Mouse (Mus musculus) stomach, embryonic 16.5 days (tissue): ENCODE results near the gene Adra2a. TPM values are rescaled to one million over a fixed set of nuclear protein-coding genes. Genes with fewer than 3 reads are reported as not detected.

Experiments
- ATAC-seq: fragments of 200-750 bp; cut with Nextera tagmentation; 2 replicates; pipeline ENCODE4 v1.8.0; 2017; ENCODE audit warnings: moderate number of reproducible peaks, moderate TSS enrichment; ENCODE audit not compliant: insufficient read depth, low FRiP score
- H3K27ac ChIP-seq: fragments of 300-500 bp; sonication (generic); 2 replicates; pipeline ENCODE4 v1.5.1; 2014; ENCODE audit warnings: low read length
- H3K27me3 ChIP-seq: fragments of 300-500 bp; sonication (generic); 2 replicates; pipeline ENCODE4 v1.6.1; 2014; ENCODE audit warnings: low read length, control low read depth, mixed read lengths; ENCODE audit not compliant: control insufficient read depth, insufficient read depth
- H3K36me3 ChIP-seq: fragments of 300-500 bp; sonication (generic); 2 replicates; pipeline ENCODE4 v1.6.1; 2014; ENCODE audit warnings: low read length; ENCODE audit not compliant: control insufficient read depth, insufficient read depth
- H3K4me1 ChIP-seq: fragments of 300-500 bp; sonication (generic); 2 replicates; pipeline ENCODE4 v1.6.1; 2014; ENCODE audit warnings: low read length, control low read depth, mixed read lengths; ENCODE audit not compliant: control insufficient read depth, insufficient read depth
- H3K4me2 ChIP-seq: fragments of 300-500 bp; sonication (generic); 2 replicates; pipeline ENCODE4 v1.6.1; 2014; ENCODE audit warnings: low read depth, low read length, mixed read lengths
- H3K4me3 ChIP-seq: fragments of 300-500 bp; sonication (generic); replicated peaks from 2 replicates; pipeline ENCODE4 v1.5.1; 2014; ENCODE audit warnings: mild to moderate bottlenecking, low read length
- H3K9ac ChIP-seq: fragments of 300-500 bp; sonication (generic); 2 replicates; pipeline ENCODE4 v1.6.1; 2014; ENCODE audit warnings: low read length
- H3K9me3 ChIP-seq: fragments of 300-500 bp; sonication (generic); replicated peaks from 2 replicates; pipeline ENCODE4 v1.6.1; 2016; ENCODE audit warnings: low read length, control low read depth; ENCODE audit not compliant: control insufficient read depth
- WGBS: fragments of 180-500 bp; shearing (Covaris S2); extraction: QIAGEN DNeasy Blood & Tissue Kit; methylation state at CpG from one replicate; pipeline ENCODE4 v1.1.7; 2014; 5-methylcytosine and 5-hydroxymethylcytosine counted together
- polyA plus RNA-seq: library from polyadenylated mRNA; unstranded; fragments of >200 nt; fragmentation: Nextera tagmentation; extraction: Ambion mirVana; gene quantifications from 2 replicates; pipeline ENCODE4 v1.2.1, GENCODE M21; 2015

Gene Adra2a
- polyA plus RNA-seq, 1 experiment from 2014 or later, result 0.31 TPM

GRCm38 (mm10) chr19:54068447-54068846, 24.5 kb downstream of the Adra2a start:
- no peak overlapping the region for H3K27ac ChIP-seq
- H3K4me3 ChIP-seq, result no peak overlapping the region
- ATAC-seq, result no peak
- 87% methylated on average over 7 of the region's 7 CpGs for WGBS
- no peaks in the 10 kb centered on the region for H3K36me3 ChIP-seq
- H3K4me2 ChIP-seq, result no peak overlapping the region
- no peaks in the 10 kb centered on the region for H3K9me3 ChIP-seq
- no peaks in the 10 kb centered on the region for H3K27me3 ChIP-seq
- no peak overlapping the region for H3K9ac ChIP-seq
- peaks cover 3% of the 10 kb centered on the region for H3K4me1 ChIP-seq

- Histone ChIP-seq H3K27me3 (no peaks in the 10 kb centered on the region), H3K9me3 (no peaks in the 10 kb centered on the region), H3K27ac (0 out of 2 replicates have a peak overlapping the region, but pooled peaks have one; percentile 9), H3K4me2 (no peak overlapping the region), H3K4me3 (no peak overlapping the region), H3K36me3 (no peaks in the 10 kb centered on the region), H3K9ac (no peak overlapping the region), H3K4me1 (peaks cover 3% of the 10 kb centered on the region)
- no peak for ATAC-seq
- WGBS, result 55% methylated on average over 5 of the region's 5 CpGs
Observed at GRCm38 (mm10) chr19:54070521-54070920, 26.6 kb downstream of the Adra2a start.

- peaks cover 3% of the 10 kb centered on the region for H3K4me1 ChIP-seq
Observed at GRCm38 (mm10) chr19:54072233-54072800, 28.4 kb downstream of the Adra2a start.

GRCm38 (mm10) chr19:54076362-54077349, 32.7 kb downstream of the Adra2a start:
- Histone ChIP-seq H3K27ac (no peak overlapping the region), H3K9me3 (no peaks in the 10 kb centered on the region), H3K4me1 (no peaks in the 10 kb centered on the region; the same call in 1 of the 2 replicates), H3K4me3 (no peak overlapping the region), H3K27me3 (no peaks in the 10 kb centered on the region), H3K9ac (no peak overlapping the region), H3K36me3 (no peaks in the 10 kb centered on the region), H3K4me2 (no peak overlapping the region)
- no peak for ATAC-seq
- WGBS, result 15% methylated on average over 10 of the region's 10 CpGs

More at GRCm38 (mm10) chr19:54072233-54072800, 28.4 kb downstream of the Adra2a start:
- Histone ChIP-seq H3K4me3 (no peak overlapping the region), H3K36me3 (no peaks in the 10 kb centered on the region), H3K9me3 (no peaks in the 10 kb centered on the region), H3K27ac (no peak overlapping the region), H3K27me3 (no peaks in the 10 kb centered on the region), H3K9ac (no peak overlapping the region), H3K4me2 (no peak overlapping the region)
- no peak for ATAC-seq
- 70% methylated on average over 5 of the region's 5 CpGs for WGBS

DNA sequence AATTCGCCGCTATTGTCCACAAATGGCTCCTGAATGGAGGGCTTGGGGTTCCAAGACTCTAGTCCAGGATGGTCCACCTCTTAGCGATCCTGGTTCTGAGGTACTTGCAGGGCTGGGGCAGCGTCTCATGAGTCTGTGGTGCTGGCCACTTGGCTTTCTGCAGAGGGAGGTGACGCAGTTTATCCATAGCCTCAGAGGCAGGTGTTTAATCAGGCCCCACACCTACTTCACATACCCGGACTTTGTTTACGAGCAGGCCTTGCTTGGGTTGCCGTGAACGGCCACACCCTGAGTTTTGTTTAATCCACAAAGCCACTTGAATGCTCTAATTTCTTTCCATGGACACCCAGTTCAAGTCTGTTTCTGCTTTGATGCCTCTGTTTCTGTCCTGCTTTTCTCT, 37.4 kb downstream of the Adra2a start:
- Histone ChIP-seq H3K9me3 (no peaks in the 10 kb centered on the region), H3K9ac (no peak overlapping the region), H3K4me1 (no peaks in the 10 kb centered on the region), H3K27me3 (no peaks in the 10 kb centered on the region), H3K4me3 (no peak overlapping the region), H3K27ac (no peak overlapping the region), H3K4me2 (no peak overlapping the region), H3K36me3 (no peaks in the 10 kb centered on the region)
- no peak for ATAC-seq
- 70% methylated on average over 9 of the region's 9 CpGs for WGBS

DNA sequence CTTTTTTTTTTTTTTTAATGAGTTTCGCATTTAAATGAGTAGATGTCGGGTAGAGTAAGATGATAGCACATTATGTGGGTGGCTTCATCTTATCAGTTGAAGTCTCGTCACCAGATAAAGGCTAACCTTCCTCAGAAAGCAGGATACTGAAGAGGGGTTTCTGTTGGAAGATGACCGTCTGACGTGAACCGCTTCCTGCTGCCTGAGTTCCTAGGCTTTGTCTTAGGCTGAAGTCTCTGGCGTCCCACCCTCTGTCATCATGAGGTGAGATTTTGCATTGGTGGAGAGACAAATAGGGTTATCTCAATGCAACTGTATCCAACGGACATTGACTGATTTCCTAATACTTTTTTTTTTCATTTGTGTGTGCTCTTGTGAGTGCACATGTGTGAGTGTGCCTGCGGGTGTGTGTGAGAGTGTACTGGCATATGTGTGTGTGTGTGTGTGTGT, 37.8 kb downstream of the Adra2a start:
- no peak overlapping the region for H3K9ac ChIP-seq
- no peak overlapping the region for H3K4me3 ChIP-seq
- no peak overlapping the region for H3K4me2 ChIP-seq
- no peak overlapping the region for H3K27ac ChIP-seq
- no peaks in the 10 kb centered on the region for H3K4me1 ChIP-seq
- ATAC-seq, result no peak
- no peaks in the 10 kb centered on the region for H3K36me3 ChIP-seq
- no peaks in the 10 kb centered on the region for H3K27me3 ChIP-seq
- WGBS, result 81% methylated on average over 9 of the region's 9 CpGs
- no peaks in the 10 kb centered on the region for H3K9me3 ChIP-seq

DNA sequence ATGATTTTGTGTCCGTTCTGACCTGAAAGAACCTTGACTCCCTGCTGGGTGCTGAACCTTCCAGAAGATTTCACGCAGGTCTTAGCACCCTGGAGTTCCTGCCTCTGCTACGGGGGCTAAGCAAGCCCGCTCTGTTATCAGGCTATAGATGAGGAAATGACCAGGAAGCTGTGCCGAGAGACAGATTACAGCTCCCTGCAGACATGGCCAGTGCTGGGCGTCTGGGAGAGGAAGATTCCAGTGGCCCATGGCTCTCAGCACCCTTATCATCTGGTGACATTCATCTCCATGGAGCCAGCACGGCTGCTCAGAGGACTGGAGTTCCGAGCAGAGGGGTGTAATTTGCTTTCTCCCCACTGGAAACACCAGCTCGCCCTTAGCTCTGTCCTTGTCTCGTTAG, 43.4 kb downstream of the Adra2a start:
- Histone ChIP-seq H3K27me3 (no peaks in the 10 kb centered on the region), H3K4me3 (no peak overlapping the region), H3K9me3 (no peaks in the 10 kb centered on the region), H3K36me3 (no peaks in the 10 kb centered on the region), H3K27ac (no peak overlapping the region), H3K4me1 (no peaks in the 10 kb centered on the region), H3K4me2 (no peak overlapping the region), H3K9ac (no peak overlapping the region)
- no peak for ATAC-seq
- 56% methylated on average over 10 of the region's 10 CpGs for WGBS

DNA sequence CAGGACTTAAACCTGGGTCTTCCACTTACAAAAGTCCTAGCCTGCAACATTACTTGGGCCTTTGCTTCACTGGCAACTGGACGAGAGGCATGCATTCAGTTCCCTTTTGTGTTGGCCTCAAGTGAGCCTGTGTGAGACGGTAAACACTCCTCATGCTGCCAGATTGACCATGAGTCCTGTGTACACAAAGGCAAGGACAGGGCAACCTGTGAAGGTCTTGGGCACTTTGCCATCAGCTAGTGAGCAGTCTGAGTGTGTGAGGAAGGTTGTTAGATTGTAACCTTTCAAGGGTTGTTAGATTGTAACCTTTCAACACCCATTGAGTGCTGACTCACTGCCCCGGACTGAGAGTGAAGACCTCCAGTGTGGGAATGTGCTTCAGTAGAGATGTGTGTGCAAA, 49.6 kb downstream of the Adra2a start:
- Histone ChIP-seq H3K27ac (no peak overlapping the region), H3K27me3 (no peaks in the 10 kb centered on the region), H3K4me1 (no peaks in the 10 kb centered on the region), H3K4me3 (no peak overlapping the region), H3K9ac (no peak overlapping the region), H3K36me3 (no peaks in the 10 kb centered on the region), H3K4me2 (no peak overlapping the region), H3K9me3 (no peaks in the 10 kb centered on the region)
- ATAC-seq, result no peak
- 81% methylated on average over 3 of the region's 3 CpGs for WGBS

DNA sequence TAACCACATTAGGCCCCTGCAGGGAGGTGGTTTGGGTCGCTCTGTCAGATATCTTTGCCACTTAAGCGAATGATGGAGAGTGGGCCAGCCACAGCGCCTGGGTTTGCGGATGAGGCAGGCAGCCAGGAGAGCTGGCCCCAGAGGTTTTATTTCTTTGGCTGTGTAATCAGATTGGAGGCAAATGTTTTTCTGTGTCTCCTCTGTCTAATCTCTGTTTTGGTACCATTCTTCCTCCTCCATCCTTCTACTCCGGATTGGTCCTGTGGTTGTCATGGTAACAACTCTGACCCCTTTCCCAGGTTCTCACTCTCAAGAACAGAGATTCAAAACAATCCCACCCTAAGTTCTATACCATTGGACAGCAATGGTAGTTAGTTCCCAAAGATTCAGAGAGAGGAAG, 51.8 kb downstream of the Adra2a start:
- Histone ChIP-seq H3K9me3 (no peaks in the 10 kb centered on the region), H3K27ac (no peak overlapping the region), H3K4me1 (no peaks in the 10 kb centered on the region), H3K36me3 (no peaks in the 10 kb centered on the region), H3K4me3 (no peak overlapping the region), H3K27me3 (no peaks in the 10 kb centered on the region), H3K9ac (no peak overlapping the region), H3K4me2 (no peak overlapping the region)
- no peak for ATAC-seq
- WGBS, result 62% methylated on average over 5 of the region's 5 CpGs
